Mouse (Mus musculus): ENCODE data around the gene Hmg20b. TPM values are rescaled to one million over a fixed set of nuclear protein-coding genes. Genes with fewer than 3 reads are reported as not detected.

The Hmg20b gene
- 66.4 and 82.1 TPM in 2 replicates for polyA plus RNA-seq (2012; rRNA removed)

- no peaks in the 10 kb centered on the region for H3K36me3 ChIP-seq (ENCODE audit: control insufficient read depth, insufficient read depth, low read length)
- peak; percentile 87 for TF ChIP-seq CTCF (conservative IDR thresholded peaks at IDR 0.05; ENCODE audit: insufficient read depth, insufficient read length, low read depth, low read length)
- no peak for TF ChIP-seq POLR2A (IDR thresholded peaks at IDR 0.05; ENCODE audit: low read depth, low read length)
- under 1% methylated on average over 54 of the region's 54 CpGs for WGBS
- DNase-seq, result peak; percentile 100
- H3K27me3 ChIP-seq (replicated peaks; ENCODE audit: control insufficient read depth, insufficient read depth, low read length), result no peaks in the 10 kb centered on the region
- peak within 1 kb of the TSS; percentile 85 for H3K27ac ChIP-seq (ENCODE audit: insufficient read depth, low read depth, low read length)
- H3K4me3 ChIP-seq (ENCODE audit: insufficient read depth, low read depth, low read length), result peak within 1 kb of the TSS; percentile 95
- peaks cover 10% of the 10 kb centered on the region; the same call in 1 of the 2 replicates for H3K4me1 ChIP-seq (ENCODE audit: control insufficient read depth, insufficient read depth, low read length)
Measured at GRCm38 (mm10) chr10:81350351-81351063, at the start of gene Hmg20b. Gene Hmg20b, minus strand, starts transcription at chr10:81350480.

GRCm38 (mm10) chr10:81399798-81400308, 49.6 kb upstream of the Hmg20b start:
- H3K4me1 ChIP-seq (ENCODE audit: control insufficient read depth, insufficient read depth, low read length), result peaks cover 16% of the 10 kb centered on the region
- TF ChIP-seq POLR2A (IDR thresholded peaks at IDR 0.05; ENCODE audit: low read depth, low read length), result no peak
- no peak for TF ChIP-seq CTCF (conservative IDR thresholded peaks at IDR 0.05; ENCODE audit: insufficient read depth, insufficient read length, low read depth, low read length)
- no peak overlapping the region for H3K27ac ChIP-seq (ENCODE audit: insufficient read depth, low read depth, low read length)
- 86% methylated on average over 18 of the region's 18 CpGs for WGBS
- H3K27me3 ChIP-seq (replicated peaks; ENCODE audit: control insufficient read depth, insufficient read depth, low read length), result no peaks in the 10 kb centered on the region
- peaks cover 12% of the 10 kb centered on the region for H3K36me3 ChIP-seq (ENCODE audit: control insufficient read depth, insufficient read depth, low read length)
- H3K4me3 ChIP-seq (ENCODE audit: insufficient read depth, low read depth, low read length), result no peak overlapping the region
- DNase-seq, result no peak

DNA sequence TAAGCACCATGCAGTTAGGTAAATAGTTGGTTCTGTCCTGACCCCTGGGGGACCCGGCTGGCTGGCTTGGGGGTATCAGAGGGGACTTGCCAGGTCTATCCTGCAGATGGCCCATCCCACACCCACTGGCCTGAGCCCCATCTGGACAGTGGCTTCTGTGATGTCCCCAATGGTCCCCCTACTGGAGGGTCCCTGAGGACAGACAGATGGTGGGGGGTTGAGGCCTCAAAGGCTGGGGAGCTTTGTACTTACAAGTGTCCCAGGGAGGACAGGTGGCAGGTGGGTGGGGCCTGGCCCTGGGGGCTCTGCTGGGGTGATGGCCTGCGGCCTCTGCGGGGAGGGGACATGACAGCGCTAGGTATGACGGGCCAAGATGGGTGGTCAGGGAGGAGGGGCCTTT, 49.0 kb upstream of the Hmg20b start:
- Histone ChIP-seq H3K36me3 (ENCODE audit: control insufficient read depth, insufficient read depth, low read length) (peaks cover 10% of the 10 kb centered on the region), H3K27me3 (replicated peaks; ENCODE audit: control insufficient read depth, insufficient read depth, low read length) (no peaks in the 10 kb centered on the region), H3K4me3 (ENCODE audit: insufficient read depth, low read depth, low read length) (no peak overlapping the region), H3K27ac (ENCODE audit: insufficient read depth, low read depth, low read length) (no peak overlapping the region), H3K4me1 (ENCODE audit: control insufficient read depth, insufficient read depth, low read length) (peaks cover 16% of the 10 kb centered on the region)
- no peak for TF ChIP-seq POLR2A (IDR thresholded peaks at IDR 0.05; ENCODE audit: low read depth, low read length)
- no peak for TF ChIP-seq CTCF (conservative IDR thresholded peaks at IDR 0.05; ENCODE audit: insufficient read depth, insufficient read length, low read depth, low read length)
- DNase-seq, result no peak
- WGBS, result 82% methylated on average over 5 of the region's 5 CpGs

DNA sequence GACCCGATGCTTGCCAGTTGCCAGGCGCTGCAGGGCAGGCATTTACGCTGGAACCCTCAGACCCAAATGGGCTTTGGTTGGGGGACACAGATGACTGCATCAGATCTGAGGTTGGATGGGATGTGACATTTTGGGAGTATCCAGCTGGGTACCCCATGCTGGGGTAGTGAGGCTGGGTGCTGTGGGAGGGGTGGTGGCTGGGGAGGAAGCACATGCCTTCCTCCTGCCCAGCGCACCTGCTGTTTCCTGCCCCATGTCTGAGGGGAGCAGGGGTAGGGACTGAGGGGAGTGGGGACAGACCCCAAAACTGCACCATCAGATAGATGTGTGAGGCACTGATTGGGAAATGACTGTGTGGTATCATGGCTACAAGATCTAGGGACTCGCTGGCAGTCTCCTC, 46.5 kb upstream of the Hmg20b start:
- H3K4me3 ChIP-seq (ENCODE audit: insufficient read depth, low read depth, low read length), result no peak overlapping the region
- H3K36me3 ChIP-seq (ENCODE audit: control insufficient read depth, insufficient read depth, low read length), result peaks cover 9% of the 10 kb centered on the region
- DNase-seq, result no peak
- no peaks in the 10 kb centered on the region for H3K27me3 ChIP-seq (replicated peaks; ENCODE audit: control insufficient read depth, insufficient read depth, low read length)
- H3K27ac ChIP-seq (ENCODE audit: insufficient read depth, low read depth, low read length), result no peak overlapping the region
- TF ChIP-seq CTCF (conservative IDR thresholded peaks at IDR 0.05; ENCODE audit: insufficient read depth, insufficient read length, low read depth, low read length) (no peak), POLR2A (IDR thresholded peaks at IDR 0.05; ENCODE audit: low read depth, low read length) (no peak)
- 86% methylated on average over 5 of the region's 5 CpGs for WGBS
- H3K4me1 ChIP-seq (ENCODE audit: control insufficient read depth, insufficient read depth, low read length), result peaks cover 20% of the 10 kb centered on the region; the same call in 1 of the 2 replicates

DNA sequence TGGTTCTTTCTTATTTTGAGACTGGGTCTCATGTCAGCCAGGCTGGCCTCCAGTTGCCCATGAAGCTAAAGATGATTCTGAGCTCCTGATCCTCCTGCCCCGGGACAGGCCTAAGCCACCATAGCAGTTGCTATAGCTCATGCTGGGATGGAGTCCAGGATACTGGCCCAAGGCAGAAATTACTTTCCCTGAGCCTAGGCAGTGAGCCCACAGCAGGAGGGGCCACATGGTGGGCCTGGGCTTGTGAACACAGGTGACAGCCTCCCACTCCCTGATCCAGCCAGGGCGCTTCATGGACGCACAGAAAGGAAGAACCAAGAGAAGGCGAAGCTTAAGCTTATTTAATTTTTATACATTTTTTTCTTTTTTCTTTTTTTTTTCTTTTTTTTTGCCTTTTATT, 45.6 kb upstream of the Hmg20b start:
- H3K4me1 ChIP-seq (ENCODE audit: control insufficient read depth, insufficient read depth, low read length), result peaks cover 14% of the 10 kb centered on the region; the same call in 1 of the 2 replicates
- no peak overlapping the region for H3K27ac ChIP-seq (ENCODE audit: insufficient read depth, low read depth, low read length)
- no peaks in the 10 kb centered on the region for H3K27me3 ChIP-seq (replicated peaks; ENCODE audit: control insufficient read depth, insufficient read depth, low read length)
- 82% methylated on average over 4 of the region's 4 CpGs for WGBS
- no peak for DNase-seq
- no peak overlapping the region for H3K4me3 ChIP-seq (ENCODE audit: insufficient read depth, low read depth, low read length)
- peaks cover 9% of the 10 kb centered on the region for H3K36me3 ChIP-seq (ENCODE audit: control insufficient read depth, insufficient read depth, low read length)
- TF ChIP-seq CTCF (conservative IDR thresholded peaks at IDR 0.05; ENCODE audit: insufficient read depth, insufficient read length, low read depth, low read length), result no peak
- no peak for TF ChIP-seq POLR2A (IDR thresholded peaks at IDR 0.05; ENCODE audit: low read depth, low read length)

GRCm38 (mm10) chr10:81395127-81395526, 44.8 kb upstream of the Hmg20b start:
- H3K27me3 ChIP-seq (replicated peaks; ENCODE audit: control insufficient read depth, insufficient read depth, low read length), result no peaks in the 10 kb centered on the region
- TF ChIP-seq POLR2A (IDR thresholded peaks at IDR 0.05; ENCODE audit: low read depth, low read length), result no peak
- TF ChIP-seq CTCF (conservative IDR thresholded peaks at IDR 0.05; ENCODE audit: insufficient read depth, insufficient read length, low read depth, low read length), result peak; percentile 86
- peaks cover 14% of the 10 kb centered on the region; the same call in 1 of the 2 replicates for H3K4me1 ChIP-seq (ENCODE audit: control insufficient read depth, insufficient read depth, low read length)
- peaks cover 2% of the 10 kb centered on the region for H3K36me3 ChIP-seq (ENCODE audit: control insufficient read depth, insufficient read depth, low read length)
- no peak overlapping the region for H3K4me3 ChIP-seq (ENCODE audit: insufficient read depth, low read depth, low read length)
- 18% methylated on average over 5 of the region's 5 CpGs for WGBS
- peak; percentile 71 for DNase-seq
- H3K27ac ChIP-seq (ENCODE audit: insufficient read depth, low read depth, low read length), result no peak overlapping the region

GRCm38 (mm10) chr10:81393456-81394063, 43.3 kb upstream of the Hmg20b start:
- no peak for TF ChIP-seq POLR2A (IDR thresholded peaks at IDR 0.05; ENCODE audit: low read depth, low read length)
- no peak for TF ChIP-seq CTCF (conservative IDR thresholded peaks at IDR 0.05; ENCODE audit: insufficient read depth, insufficient read length, low read depth, low read length)
- DNase-seq, result peak; percentile 62
- Histone ChIP-seq H3K27ac (ENCODE audit: insufficient read depth, low read depth, low read length) (peak overlapping the region; percentile 29; the same call in 1 of the 2 replicates), H3K36me3 (ENCODE audit: control insufficient read depth, insufficient read depth, low read length) (no peaks in the 10 kb centered on the region), H3K4me1 (ENCODE audit: control insufficient read depth, insufficient read depth, low read length) (peaks cover 18% of the 10 kb centered on the region; the same call in 1 of the 2 replicates), H3K27me3 (replicated peaks; ENCODE audit: control insufficient read depth, insufficient read depth, low read length) (no peaks in the 10 kb centered on the region), H3K4me3 (ENCODE audit: insufficient read depth, low read depth, low read length) (peak overlapping the region; percentile 44)
- 7% methylated on average over 19 of the region's 19 CpGs for WGBS

Data from kidney, adult 2 months (tissue).